Mouse (Mus musculus) urinary bladder, postnatal 0 days (tissue): ENCODE results near the gene Vmn2r42. TPM values are rescaled to one million over a fixed set of nuclear protein-coding genes. Genes with fewer than 3 reads are reported as not detected.

Source experiments
- polyA plus RNA-seq: library from polyadenylated mRNA; unstranded; fragments of >200 nt; fragmentation: Nextera tagmentation; extraction: Ambion mirVana; gene quantifications from 2 replicates; pipeline ENCODE4 v1.2.1, GENCODE M21; 2015

The Vmn2r42 gene
- polyA plus RNA-seq = not detected in 2 replicates

GRCm38 (mm10) chr7:8200220-8200619, at the start of gene Vmn2r42:
TSS of gene Vmn2r42 (minus strand) at chr7:8200320.

GRCm38 (mm10) chr7:8161554-8161953, 38.6 kb downstream of the Vmn2r42 start, which contains the start of gene Vmn2r41:
TSS of gene Vmn2r41 (minus strand) at chr7:8161654.

Other genes starting within 250 kb of the Vmn2r42 start
- not detected in 2 replicates for gene Vmn2r41, start 38.7 kb downstream of the Vmn2r42 start, polyA plus RNA-seq
- not detected in 2 replicates for gene Vmn2r43, start 60.3 kb upstream of the Vmn2r42 start, polyA plus RNA-seq
- gene Vmn2r44, start 183.0 kb upstream of the Vmn2r42 start, polyA plus RNA-seq = not detected in 2 replicates